Mouse (Mus musculus): ENCODE results near the gene Esr2. TPM values are rescaled to one million over a fixed set of nuclear protein-coding genes. Genes with fewer than 3 reads are reported as not detected.
A peak's percentile ranks its signal among the peaks of the same experiment; 100 is the strongest.
"Not testable (repeated sequence)": the region's sequence is repeated elsewhere in the genome, so short reads cannot be mapped to it uniquely, and the experiment has no call there.

Gene Esr2
- polyA plus RNA-seq, 1 experiment: 0.49 TPM

GRCm38 (mm10) chr12:76179527-76179926 lies 2.5 kb upstream of the Esr2 start:
- Histone ChIP-seq H3K9me3 (replicated peaks; ENCODE audit: control insufficient read depth, insufficient read depth, low read length, poor library complexity, severe bottlenecking) (no peaks in the 10 kb centered on the region), H3K9ac (ENCODE audit: low read depth, poor library complexity, severe bottlenecking) (no peak overlapping the region), H3K4me1 (ENCODE audit: control insufficient read depth, insufficient read depth, low read length) (no peaks in the 10 kb centered on the region), H3K27ac (ENCODE audit: insufficient read depth, low read length) (no peak overlapping the region), H3K36me3 (ENCODE audit: control insufficient read depth, insufficient read depth, low read length, poor library complexity, severe bottlenecking) (no peaks in the 10 kb centered on the region), H3K4me3 (ENCODE audit: low read depth, low read length) (no peak overlapping the region), H3K27me3 (ENCODE audit: control insufficient read depth, insufficient read depth, low read length, poor library complexity, severe bottlenecking) (no peaks in the 10 kb centered on the region)
- TF ChIP-seq POLR2A (IDR thresholded peaks at IDR 0.05; ENCODE audit: insufficient read depth, low read length) (no peak), EP300 (IDR thresholded peaks at IDR 0.05; ENCODE audit: insufficient read depth, low read depth, low read length) (no peak), CTCF (IDR thresholded peaks at IDR 0.05; ENCODE audit: low read depth, low read length) (no peak)

- no peak overlapping the region for H3K4me3 ChIP-seq (ENCODE audit: low read depth, low read length)
- no peaks in the 10 kb centered on the region for H3K27me3 ChIP-seq (ENCODE audit: control insufficient read depth, insufficient read depth, low read length, poor library complexity, severe bottlenecking)
- H3K36me3 ChIP-seq (ENCODE audit: control insufficient read depth, insufficient read depth, low read length, poor library complexity, severe bottlenecking): no peaks in the 10 kb centered on the region
- H3K27ac ChIP-seq (ENCODE audit: insufficient read depth, low read length): no peak overlapping the region
- no peak for TF ChIP-seq EP300 (IDR thresholded peaks at IDR 0.05; ENCODE audit: insufficient read depth, low read depth, low read length)
- no peak for TF ChIP-seq POLR2A (IDR thresholded peaks at IDR 0.05; ENCODE audit: insufficient read depth, low read length)
- TF ChIP-seq CTCF (IDR thresholded peaks at IDR 0.05; ENCODE audit: low read depth, low read length): no peak
- H3K9me3 ChIP-seq (replicated peaks; ENCODE audit: control insufficient read depth, insufficient read depth, low read length, poor library complexity, severe bottlenecking): no peaks in the 10 kb centered on the region
- H3K4me1 ChIP-seq (ENCODE audit: control insufficient read depth, insufficient read depth, low read length): no peaks in the 10 kb centered on the region
- no peak overlapping the region for H3K9ac ChIP-seq (ENCODE audit: low read depth, poor library complexity, severe bottlenecking)
Observed at GRCm38 (mm10) chr12:76179051-76179450, 2.0 kb upstream of the Esr2 start.

- peak; percentile 85 for TF ChIP-seq CTCF (IDR thresholded peaks at IDR 0.05; ENCODE audit: low read depth, low read length)
- no peak for TF ChIP-seq POLR2A (IDR thresholded peaks at IDR 0.05; ENCODE audit: insufficient read depth, low read length)
- Histone ChIP-seq H3K9ac (ENCODE audit: low read depth, poor library complexity, severe bottlenecking) (no peak overlapping the region), H3K36me3 (ENCODE audit: control insufficient read depth, insufficient read depth, low read length, poor library complexity, severe bottlenecking) (no peaks in the 10 kb centered on the region), H3K9me3 (replicated peaks; ENCODE audit: control insufficient read depth, insufficient read depth, low read length, poor library complexity, severe bottlenecking) (no peaks in the 10 kb centered on the region), H3K27me3 (ENCODE audit: control insufficient read depth, insufficient read depth, low read length, poor library complexity, severe bottlenecking) (no peaks in the 10 kb centered on the region), H3K27ac (ENCODE audit: insufficient read depth, low read length) (no peak overlapping the region), H3K4me1 (ENCODE audit: control insufficient read depth, insufficient read depth, low read length) (no peaks in the 10 kb centered on the region), H3K4me3 (ENCODE audit: low read depth, low read length) (no peak overlapping the region)
Observed at GRCm38 (mm10) chr12:76177864-76178518, 932 bp upstream of the Esr2 start.

GRCm38 (mm10) chr12:76165641-76166040 lies 11.4 kb downstream of the Esr2 start:
- Histone ChIP-seq H3K9ac (ENCODE audit: low read depth, poor library complexity, severe bottlenecking) (no peak overlapping the region), H3K27ac (ENCODE audit: insufficient read depth, low read length) (no peak overlapping the region), H3K4me3 (ENCODE audit: low read depth, low read length) (no peak overlapping the region), H3K36me3 (ENCODE audit: control insufficient read depth, insufficient read depth, low read length, poor library complexity, severe bottlenecking) (no peaks in the 10 kb centered on the region), H3K27me3 (ENCODE audit: control insufficient read depth, insufficient read depth, low read length, poor library complexity, severe bottlenecking) (no peaks in the 10 kb centered on the region), H3K9me3 (replicated peaks; ENCODE audit: control insufficient read depth, insufficient read depth, low read length, poor library complexity, severe bottlenecking) (no peaks in the 10 kb centered on the region), H3K4me1 (ENCODE audit: control insufficient read depth, insufficient read depth, low read length) (no peaks in the 10 kb centered on the region)
- TF ChIP-seq CTCF (IDR thresholded peaks at IDR 0.05; ENCODE audit: low read depth, low read length) (no peak), POLR2A (IDR thresholded peaks at IDR 0.05; ENCODE audit: insufficient read depth, low read length) (no peak), EP300 (IDR thresholded peaks at IDR 0.05; ENCODE audit: insufficient read depth, low read depth, low read length) (no peak)

- peak overlapping the region; percentile 21; the same call in 1 of the 2 replicates for H3K9ac ChIP-seq (ENCODE audit: low read depth, poor library complexity, severe bottlenecking)
- not testable (repeated sequence) for H3K27me3 ChIP-seq (ENCODE audit: control insufficient read depth, insufficient read depth, low read length, poor library complexity, severe bottlenecking); H3K27ac ChIP-seq (ENCODE audit: insufficient read depth, low read length)
Observed at GRCm38 (mm10) chr12:76152389-76152788, 24.7 kb downstream of the Esr2 start.

GRCm38 (mm10) chr12:76136701-76137100 lies 40.4 kb downstream of the Esr2 start:
- H3K36me3 ChIP-seq (ENCODE audit: control insufficient read depth, insufficient read depth, low read length, poor library complexity, severe bottlenecking): no peaks in the 10 kb centered on the region
- no peak overlapping the region for H3K9ac ChIP-seq (ENCODE audit: low read depth, poor library complexity, severe bottlenecking)
- H3K9me3 ChIP-seq (replicated peaks; ENCODE audit: control insufficient read depth, insufficient read depth, low read length, poor library complexity, severe bottlenecking): no peaks in the 10 kb centered on the region
- no peaks in the 10 kb centered on the region for H3K27me3 ChIP-seq (ENCODE audit: control insufficient read depth, insufficient read depth, low read length, poor library complexity, severe bottlenecking)
- H3K4me3 ChIP-seq (ENCODE audit: low read depth, low read length): no peak overlapping the region
- H3K27ac ChIP-seq (ENCODE audit: insufficient read depth, low read length): no peak overlapping the region
- no peaks in the 10 kb centered on the region for H3K4me1 ChIP-seq (ENCODE audit: control insufficient read depth, insufficient read depth, low read length)
- TF ChIP-seq POLR2A (IDR thresholded peaks at IDR 0.05; ENCODE audit: insufficient read depth, low read length): no peak
- TF ChIP-seq CTCF (IDR thresholded peaks at IDR 0.05; ENCODE audit: low read depth, low read length): no peak
- no peak for TF ChIP-seq EP300 (IDR thresholded peaks at IDR 0.05; ENCODE audit: insufficient read depth, low read depth, low read length)

More at GRCm38 (mm10) chr12:76152389-76152788, 24.7 kb downstream of the Esr2 start:
- H3K36me3 ChIP-seq (ENCODE audit: control insufficient read depth, insufficient read depth, low read length, poor library complexity, severe bottlenecking); H3K4me1 ChIP-seq (ENCODE audit: control insufficient read depth, insufficient read depth, low read length); H3K9me3 ChIP-seq (replicated peaks; ENCODE audit: control insufficient read depth, insufficient read depth, low read length, poor library complexity, severe bottlenecking): not testable (repeated sequence)
- peak overlapping the region; percentile 57 for H3K4me3 ChIP-seq (ENCODE audit: low read depth, low read length)

Data from ES-Bruce4 (cell line).